Mouse (Mus musculus) midbrain, embryonic 14.5 days (tissue): ENCODE measurements around the gene Heatr5b. TPM values are rescaled to one million over a fixed set of nuclear protein-coding genes. Genes with fewer than 3 reads are reported as not detected.

Experiments used
- ATAC-seq: fragments of 200-750 bp; cut with Nextera tagmentation; 2 replicates; pipeline ENCODE4 v1.8.0; 2017; ENCODE audit warnings: moderate number of reproducible peaks, moderate library complexity; ENCODE audit not compliant: low FRiP score, low TSS enrichment
- DNase-seq: peaks from one replicate; pipeline ENCODE4 v3.0.0-alpha.2; 2015
- H3K27ac ChIP-seq: fragments of 300-500 bp; sonication (generic); replicated peaks from 2 replicates; pipeline ENCODE4 v1.5.1; 2014; ENCODE audit warnings: mild to moderate bottlenecking, low read depth, low read length, moderate library complexity
- H3K27me3 ChIP-seq: fragments of 300-500 bp; sonication (generic); 2 replicates; pipeline ENCODE4 v1.6.1; 2014; ENCODE audit warnings: low read length, control low read depth, mixed read lengths; ENCODE audit not compliant: control insufficient read depth, insufficient read depth
- H3K36me3 ChIP-seq: fragments of 300-500 bp; sonication (generic); 2 replicates; pipeline ENCODE4 v1.6.1; 2014; ENCODE audit warnings: low read length, control low read depth; ENCODE audit not compliant: control insufficient read depth, insufficient read depth
- H3K4me1 ChIP-seq: fragments of 300-500 bp; sonication (generic); 2 replicates; pipeline ENCODE4 v1.6.1; 2014; ENCODE audit warnings: mild to moderate bottlenecking, antibody characterized with exemption, low read length, control low read depth; ENCODE audit not compliant: control insufficient read depth, insufficient read depth
- H3K4me2 ChIP-seq: fragments of 300-500 bp; sonication (generic); 2 replicates; pipeline ENCODE4 v1.6.1; 2014; ENCODE audit warnings: mild to moderate bottlenecking, low read length, moderate library complexity
- H3K4me3 ChIP-seq: fragments of 300-500 bp; sonication (generic); replicated peaks from 2 replicates; pipeline ENCODE4 v1.5.1; 2014; ENCODE audit warnings: low read depth, low read length
- H3K9ac ChIP-seq: fragments of 300-500 bp; sonication (generic); replicated peaks from 2 replicates; pipeline ENCODE4 v1.6.1; 2014; ENCODE audit warnings: mild to moderate bottlenecking, low read length, moderate library complexity
- H3K9me3 ChIP-seq: fragments of 300-500 bp; sonication (generic); 2 replicates; pipeline ENCODE4 v1.6.1; 2016; ENCODE audit warnings: low read length, control low read depth, mixed read lengths; ENCODE audit not compliant: control insufficient read depth
- WGBS: fragments of 180-500 bp; shearing (Covaris S2); extraction: QIAGEN DNeasy Blood & Tissue Kit; methylation state at CpG from one replicate; pipeline ENCODE4 v1.1.7; 2014; 5-methylcytosine and 5-hydroxymethylcytosine counted together
- polyA plus RNA-seq: library from polyadenylated mRNA; unstranded; fragments of >200 nt; fragmentation: Nextera tagmentation; extraction: Ambion mirVana; gene quantifications from 2 replicates; pipeline ENCODE4 v1.2.1, GENCODE M21; 2014

The Heatr5b gene
- 19.8 and 21.1 TPM in 2 replicates for polyA plus RNA-seq

GRCm38 (mm10) chr17:78834856-78835835 is at the start of gene Heatr5b, which contains the start of gene Gpatch11:
Heatr5b (minus strand) TSS chr17:78835364.
Gpatch11 (plus strand) TSS chr17:78835567.
- DNase-seq (peak; percentile 100), ATAC-seq (peak; percentile 98)
- Histone ChIP-seq H3K4me2 (peak within 1 kb of the TSS; percentile 87), H3K4me3 (peak within 1 kb of the TSS; percentile 86), H3K4me1 (peaks cover 8% of the 10 kb centered on the region), H3K9me3 (no peaks in the 10 kb centered on the region), H3K27me3 (no peaks in the 10 kb centered on the region), H3K9ac (peak within 1 kb of the TSS; percentile 84), H3K27ac (peak within 1 kb of the TSS; percentile 83), H3K36me3 (peaks cover 30% of the 10 kb centered on the region)
- WGBS = under 1% methylated on average over 81 of the region's 81 CpGs

GRCm38 (mm10) chr17:78883291-78883690 is 48.1 kb upstream of the Heatr5b start:
- no peaks in the 10 kb centered on the region for H3K27me3 ChIP-seq
- H3K4me3 ChIP-seq = no peak overlapping the region
- H3K36me3 ChIP-seq = no peaks in the 10 kb centered on the region
- WGBS = 91% methylated on average over 4 of the region's 4 CpGs
- ATAC-seq = no peak
- no peak overlapping the region for H3K9ac ChIP-seq
- H3K27ac ChIP-seq = no peak overlapping the region
- H3K9me3 ChIP-seq = no peaks in the 10 kb centered on the region
- DNase-seq = no peak
- H3K4me2 ChIP-seq = no peak overlapping the region
- peaks cover 4% of the 10 kb centered on the region; the same call in 1 of the 2 replicates for H3K4me1 ChIP-seq

GRCm38 (mm10) chr17:78882401-78883112 is 47.4 kb upstream of the Heatr5b start, which contains the start of gene Eif2ak2:
Eif2ak2 (minus strand) TSS chr17:78882573.
- no peaks in the 10 kb centered on the region for H3K9me3 ChIP-seq
- peak within 1 kb of the TSS; percentile 36 for H3K4me3 ChIP-seq
- ATAC-seq (peak; percentile 81), DNase-seq (peak; percentile 61)
- no peaks in the 10 kb centered on the region for H3K27me3 ChIP-seq
- peaks cover 4% of the 10 kb centered on the region; the same call in 1 of the 2 replicates for H3K4me1 ChIP-seq
- no peak within 1 kb of the TSS for H3K27ac ChIP-seq
- H3K4me2 ChIP-seq = peak within 1 kb of the TSS; percentile 66
- 2% methylated on average over 28 of the region's 28 CpGs for WGBS
- peak within 1 kb of the TSS; percentile 42; the same call in 1 of the 2 replicates for H3K9ac ChIP-seq
- H3K36me3 ChIP-seq = no peaks in the 10 kb centered on the region

- Histone ChIP-seq H3K4me3 (peak overlapping the region; percentile 36), H3K27ac (no peak overlapping the region), H3K9me3 (no peaks in the 10 kb centered on the region), H3K4me2 (peak overlapping the region; percentile 66), H3K4me1 (peaks cover 4% of the 10 kb centered on the region; the same call in 1 of the 2 replicates), H3K36me3 (no peaks in the 10 kb centered on the region), H3K9ac (peak overlapping the region; percentile 42; the same call in 1 of the 2 replicates), H3K27me3 (no peaks in the 10 kb centered on the region)
- peak; percentile 41 for DNase-seq
- WGBS = 13% methylated on average over 6 of the region's 7 CpGs
- peak; percentile 55; the same call in 1 of the 2 replicates for ATAC-seq
Observed at GRCm38 (mm10) chr17:78881878-78882304, 46.7 kb upstream of the Heatr5b start.

- ATAC-seq (no peak), DNase-seq (no peak)
- H3K9me3 ChIP-seq = no peaks in the 10 kb centered on the region
- H3K36me3 ChIP-seq = no peaks in the 10 kb centered on the region
- no peak overlapping the region for H3K4me3 ChIP-seq
- H3K4me2 ChIP-seq = no peak overlapping the region
- H3K4me1 ChIP-seq = no peaks in the 10 kb centered on the region
- H3K9ac ChIP-seq = no peak overlapping the region
- 87% methylated on average over 6 of the region's 6 CpGs for WGBS
- no peaks in the 10 kb centered on the region for H3K27me3 ChIP-seq
- H3K27ac ChIP-seq = no peak overlapping the region
Observed at GRCm38 (mm10) chr17:78873886-78874285, 38.7 kb upstream of the Heatr5b start.

GRCm38 (mm10) chr17:78856243-78856642 is 21.1 kb upstream of the Heatr5b start:
- Histone ChIP-seq H3K4me2 (no peak overlapping the region), H3K9ac (no peak overlapping the region), H3K4me3 (no peak overlapping the region), H3K9me3 (no peaks in the 10 kb centered on the region), H3K27me3 (no peaks in the 10 kb centered on the region), H3K27ac (no peak overlapping the region), H3K36me3 (no peaks in the 10 kb centered on the region), H3K4me1 (no peaks in the 10 kb centered on the region)
- DNase-seq = no peak
- ATAC-seq = no peak
- WGBS = 91% methylated on average over 10 of the region's 10 CpGs

- no peak overlapping the region for H3K4me3 ChIP-seq
- H3K27me3 ChIP-seq = no peaks in the 10 kb centered on the region
- no peak overlapping the region for H3K27ac ChIP-seq
- ATAC-seq (no peak), DNase-seq (no peak)
- no peak overlapping the region for H3K4me2 ChIP-seq
- H3K4me1 ChIP-seq = no peaks in the 10 kb centered on the region
- no peaks in the 10 kb centered on the region for H3K9me3 ChIP-seq
- H3K36me3 ChIP-seq = peaks cover 87% of the 10 kb centered on the region
- 94% methylated on average over 7 of the region's 7 CpGs for WGBS
- H3K9ac ChIP-seq = no peak overlapping the region
Observed at GRCm38 (mm10) chr17:78842271-78842928, 7.2 kb upstream of the Heatr5b start.

- H3K9ac ChIP-seq = peak overlapping the region; percentile 59
- H3K36me3 ChIP-seq = peaks cover 35% of the 10 kb centered on the region
- H3K9me3 ChIP-seq = no peaks in the 10 kb centered on the region
- no peak for ATAC-seq
- no peaks in the 10 kb centered on the region for H3K27me3 ChIP-seq
- H3K27ac ChIP-seq = no peak overlapping the region; the same call in 1 of the 2 replicates
- DNase-seq = peak; percentile 33
- H3K4me2 ChIP-seq = peak overlapping the region; percentile 87
- 42% methylated on average over 2 of the region's 2 CpGs for WGBS
- peak overlapping the region; percentile 86 for H3K4me3 ChIP-seq
- peaks cover 8% of the 10 kb centered on the region for H3K4me1 ChIP-seq
Observed at GRCm38 (mm10) chr17:78836056-78836455, 892 bp upstream of the Heatr5b start.
